Mouse (Mus musculus): ENCODE data around the gene Dpp9.

GRCm38 (mm10) chr17:56194765-56195164 lies 23.9 kb downstream of the Dpp9 start:
- no peak for TF ChIP-seq ZNF384 (IDR thresholded peaks at IDR 0.05; ENCODE audit: low read depth, low read length)
- no peak for TF ChIP-seq CTCF (conservative IDR thresholded peaks at IDR 0.05 in 1 of 2, IDR thresholded peaks at IDR 0.05 in 1 of 2; ENCODE audit: low read depth in 2 of 2, low read length in 2 of 2)
- TF ChIP-seq POLR2A (IDR thresholded peaks at IDR 0.05; ENCODE audit: low read depth, low read length): no peak
- no peak for TF ChIP-seq EP300 (IDR thresholded peaks at IDR 0.05; ENCODE audit: low read length)
- TF ChIP-seq RAD21 (IDR thresholded peaks at IDR 0.05; ENCODE audit: low read depth, low read length): no peak
- TF ChIP-seq UBTF (IDR thresholded peaks at IDR 0.05; ENCODE audit: low read depth, low read length): no peak
- no peak for TF ChIP-seq NELFE (IDR thresholded peaks at IDR 0.05; ENCODE audit: low read depth, low read length)
